Mouse (Mus musculus) embryo, embryonic 9.5 days (tissue): ENCODE data around the gene Cyp2c67.
"Not testable (repeated sequence)": the region's sequence is repeated elsewhere in the genome, so short reads cannot be mapped to it uniquely, and the experiment has no call there.

Experiments used
- DNase-seq: peaks from one replicate; pipeline ENCODE4 v3.0.0-alpha.2; 2017; ENCODE audit errors: extremely low spot score

Cyp2c67 gene

DNA sequence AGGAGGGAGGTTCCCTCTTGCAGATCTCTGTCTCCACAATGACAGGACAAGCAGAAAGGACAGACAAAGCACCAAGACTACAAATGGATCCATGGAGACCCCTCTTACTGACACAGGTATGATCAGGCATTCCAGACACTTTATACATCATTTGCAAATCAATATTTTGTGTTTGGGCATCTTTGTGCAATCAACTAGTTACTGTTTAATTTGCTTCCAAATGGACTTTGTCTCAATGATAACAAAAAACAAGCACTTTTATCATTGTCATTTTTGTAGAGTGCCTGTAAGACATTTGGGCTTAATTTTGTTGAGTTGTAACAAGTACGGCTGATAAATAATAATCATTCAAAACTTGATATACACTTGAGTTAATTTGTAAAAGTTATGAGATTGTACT is at the start of gene Cyp2c67:
Gene Cyp2c67, minus strand, starts transcription at position 114 of the 400 bp plus-strand sequence.
- DNase-seq, result no peak

DNA sequence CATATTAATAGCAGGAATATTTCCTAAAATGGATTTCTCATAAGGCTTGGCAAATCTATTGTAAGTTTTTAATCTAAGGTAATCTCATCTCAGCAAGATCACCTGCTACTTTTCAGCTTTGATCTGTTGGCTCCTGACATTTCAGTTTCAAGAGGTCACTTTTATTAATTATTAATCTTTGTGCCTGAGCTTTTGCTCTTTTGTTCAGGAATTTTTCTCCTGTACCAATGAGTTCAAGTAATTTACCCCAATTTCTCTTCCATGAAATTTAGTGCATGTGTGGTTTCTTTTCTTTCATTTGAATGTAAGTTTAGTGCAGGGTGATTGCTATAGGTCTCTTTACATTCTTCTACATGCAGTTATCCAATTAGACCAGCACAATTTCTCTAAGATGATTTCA is 16.8 kb upstream of the Cyp2c67 start:
- not testable (repeated sequence) for DNase-seq

DNA sequence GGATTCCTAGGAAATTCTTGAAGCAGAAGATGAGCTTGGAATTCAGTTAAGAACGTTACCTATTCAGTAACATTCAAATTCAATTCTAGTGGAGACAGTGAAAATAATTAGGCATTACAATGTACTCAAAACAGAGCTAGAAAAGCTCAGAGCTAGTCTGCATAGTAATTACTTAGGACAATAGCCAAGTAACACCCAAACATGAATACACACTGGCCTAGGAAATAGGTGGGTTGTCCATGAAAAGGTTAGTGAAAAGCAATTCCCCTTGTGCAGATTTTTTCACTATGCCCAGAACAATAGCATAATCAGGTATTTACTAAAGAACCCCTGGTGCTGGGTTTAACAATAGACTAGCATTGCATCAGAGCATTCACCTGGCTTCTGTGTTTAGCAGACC is 3.5 kb upstream of the Cyp2c67 start:
- DNase-seq, result no peak

DNA sequence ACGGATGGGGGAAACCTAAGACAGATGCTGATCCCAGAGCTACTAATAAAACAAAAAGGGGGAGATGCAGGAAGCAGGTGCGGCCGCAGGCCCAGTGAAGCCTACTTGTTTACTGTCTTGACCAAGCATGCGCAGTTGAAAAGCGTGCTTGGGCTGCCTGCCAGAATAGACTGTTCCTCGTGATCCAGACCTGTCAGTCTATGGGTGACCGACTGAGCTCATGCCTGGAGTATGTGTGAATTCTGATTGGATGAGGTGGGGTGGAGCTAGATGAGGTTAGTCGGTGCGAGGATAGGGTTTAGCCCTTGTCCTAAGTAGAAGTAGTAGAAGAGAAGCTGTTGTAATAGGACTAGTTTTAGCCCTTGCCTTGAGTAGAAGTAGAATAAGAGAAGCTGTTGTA is 1.3 kb downstream of the Cyp2c67 start:
- no peak for DNase-seq

DNA sequence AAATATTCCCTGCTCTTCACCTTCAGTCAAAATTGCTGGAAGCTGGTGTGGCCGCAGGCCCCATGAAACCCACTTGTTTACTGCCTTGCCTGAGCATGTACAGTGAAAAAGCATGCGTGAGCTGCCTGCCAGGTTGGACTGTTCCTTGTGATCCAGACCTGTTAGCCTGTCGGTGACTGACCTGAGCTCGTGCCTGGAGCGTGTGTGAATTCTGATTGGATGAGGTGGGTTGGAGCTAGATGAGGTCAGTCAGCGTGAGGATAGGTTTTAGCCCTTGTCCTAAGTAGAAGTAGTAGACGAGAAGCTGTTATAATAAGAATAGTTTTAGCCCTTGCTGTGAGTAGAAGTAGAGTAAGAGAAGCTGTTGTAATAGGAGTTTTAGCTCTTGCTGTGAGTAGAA is 4.3 kb downstream of the Cyp2c67 start:
- DNase-seq, result not testable (repeated sequence)
